Mouse (Mus musculus): ENCODE results near the gene Exd1.
"Not testable (repeated sequence)": the region's sequence is repeated elsewhere in the genome, so short reads cannot be mapped to it uniquely, and the experiment has no call there.

Exd1 gene

GRCm38 (mm10) chr2:119538802-119539201, 8.6 kb downstream of the Exd1 start:
- DNase-seq = no peak

DNA sequence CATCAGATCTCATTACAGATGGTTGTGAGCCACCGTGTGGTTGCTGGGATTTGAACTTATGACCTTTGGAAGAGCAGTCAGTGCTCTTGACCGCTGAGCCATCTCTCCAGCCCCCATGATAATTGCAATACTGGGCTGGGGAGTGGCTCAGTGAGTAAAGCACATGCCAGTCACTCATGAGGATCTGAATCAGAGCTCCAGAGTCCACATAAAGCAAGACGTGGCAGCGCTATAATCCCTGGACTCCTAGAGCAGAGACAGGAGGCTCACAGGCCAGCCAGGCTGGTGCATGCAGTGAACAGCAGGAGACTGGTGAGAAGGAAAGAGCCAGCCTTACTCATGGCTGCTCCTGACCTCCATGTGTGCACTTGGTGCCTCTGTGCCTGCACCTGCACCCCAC, 22.0 kb downstream of the Exd1 start:
- no peak for DNase-seq

GRCm38 (mm10) chr2:119523836-119524235, 23.6 kb downstream of the Exd1 start:
- no peak for DNase-seq

- DNase-seq = no peak
Observed at GRCm38 (mm10) chr2:119520550-119520949, 26.9 kb downstream of the Exd1 start.

DNA sequence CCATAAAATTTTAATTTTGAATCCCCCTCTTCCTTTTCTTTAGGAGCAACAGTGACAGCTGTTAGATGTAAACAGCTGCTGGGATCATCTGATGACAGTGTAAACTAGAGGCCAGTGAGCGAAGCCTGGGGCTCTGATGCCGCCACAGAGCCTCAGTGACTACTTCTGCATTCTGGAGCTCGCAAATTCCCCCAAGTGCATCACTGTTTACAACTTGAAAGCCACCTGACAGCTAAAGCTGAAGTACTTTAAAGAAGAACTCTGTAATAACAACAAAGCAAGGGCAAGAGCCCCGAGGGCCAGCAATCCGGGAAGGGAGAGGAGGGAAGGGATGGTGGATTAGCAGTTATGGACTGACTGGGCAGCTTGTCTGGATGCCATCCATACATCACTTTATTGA, 30.6 kb downstream of the Exd1 start:
- DNase-seq = no peak

DNA sequence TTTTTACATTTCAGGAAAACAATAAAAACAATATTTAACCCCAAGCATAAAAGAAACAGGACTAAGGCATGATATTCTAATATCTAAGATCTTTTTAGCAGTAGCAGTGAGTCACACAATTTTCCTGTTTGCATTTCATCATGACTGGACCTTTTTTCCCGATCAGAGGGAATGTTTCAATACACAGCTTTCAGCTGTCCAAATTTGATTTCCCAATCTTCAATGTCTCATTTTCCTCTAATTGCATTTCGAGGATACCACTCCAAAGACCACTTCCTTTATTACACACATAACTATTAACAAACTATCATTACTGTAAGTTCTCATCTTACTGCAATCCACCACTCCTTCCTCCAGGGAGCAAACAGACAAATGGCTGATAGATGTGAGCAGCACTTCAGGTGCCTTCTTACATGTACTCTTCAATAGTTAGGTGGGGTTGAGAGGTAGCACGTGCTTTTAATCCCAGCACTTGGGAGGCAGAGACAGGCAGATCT, 33.4 kb downstream of the Exd1 start:
- DNase-seq = no peak

DNA sequence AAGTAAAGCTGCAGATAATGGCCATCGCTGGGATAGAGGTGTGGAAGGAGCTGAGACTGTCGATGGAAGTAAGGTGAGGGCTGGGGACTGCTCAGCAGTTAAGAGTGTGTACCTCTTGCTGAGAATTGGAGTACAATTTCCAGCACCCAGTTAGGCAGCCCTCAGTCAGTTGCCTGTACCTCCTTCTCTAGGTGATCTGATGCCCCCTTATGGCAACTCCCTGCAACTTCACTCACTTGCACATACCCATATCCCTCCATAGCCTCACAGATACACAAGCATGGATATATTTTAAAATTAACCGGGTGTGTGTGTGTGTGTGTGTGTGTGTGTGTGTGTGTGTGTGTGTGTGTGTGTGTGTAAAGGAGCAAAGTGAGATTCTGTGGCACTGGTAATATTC, 35.1 kb downstream of the Exd1 start:
- DNase-seq = no peak

GRCm38 (mm10) chr2:119510856-119511255, 36.6 kb downstream of the Exd1 start:
- no peak for DNase-seq

DNA sequence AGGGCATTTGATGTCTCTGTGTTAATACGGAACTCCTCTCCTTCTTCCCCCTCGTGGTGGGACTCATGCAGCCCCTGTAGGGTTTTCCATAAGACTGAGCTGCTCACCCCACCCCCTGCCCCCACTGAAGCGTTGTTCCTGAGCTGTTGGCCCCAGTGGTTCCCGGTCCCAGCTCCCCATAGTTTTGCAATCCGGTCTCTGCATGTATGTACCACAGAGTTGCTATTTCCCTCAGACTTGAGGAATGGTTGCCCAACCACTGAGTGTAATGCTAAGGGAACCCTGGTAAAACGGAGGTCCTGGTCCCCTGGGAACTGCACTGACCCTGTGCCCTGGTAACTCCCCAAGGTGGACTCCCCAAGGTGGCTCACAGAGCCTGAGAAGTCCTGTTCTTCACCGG, 38.9 kb downstream of the Exd1 start:
- DNase-seq = not testable (repeated sequence)

DNA sequence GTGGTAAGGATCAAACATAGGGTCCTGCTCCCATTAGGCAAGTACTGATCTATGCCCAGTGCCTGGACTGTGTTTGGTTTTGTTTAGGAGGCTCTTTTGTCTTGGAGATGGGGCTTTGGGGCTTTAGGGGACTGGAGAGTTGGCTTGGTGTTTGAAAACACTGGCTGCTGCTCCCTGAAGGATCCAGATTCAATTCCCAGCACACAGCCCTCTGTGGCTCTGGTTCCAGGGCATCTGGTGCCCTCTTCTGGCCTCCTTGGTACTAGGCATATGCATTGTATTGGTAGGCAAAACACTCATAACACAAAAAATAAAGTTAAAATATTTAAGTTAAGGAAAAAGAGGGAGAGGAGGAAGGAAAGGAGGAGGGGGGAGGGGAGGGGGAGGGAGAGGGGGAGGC, 40.3 kb downstream of the Exd1 start:
- no peak for DNase-seq

DNA sequence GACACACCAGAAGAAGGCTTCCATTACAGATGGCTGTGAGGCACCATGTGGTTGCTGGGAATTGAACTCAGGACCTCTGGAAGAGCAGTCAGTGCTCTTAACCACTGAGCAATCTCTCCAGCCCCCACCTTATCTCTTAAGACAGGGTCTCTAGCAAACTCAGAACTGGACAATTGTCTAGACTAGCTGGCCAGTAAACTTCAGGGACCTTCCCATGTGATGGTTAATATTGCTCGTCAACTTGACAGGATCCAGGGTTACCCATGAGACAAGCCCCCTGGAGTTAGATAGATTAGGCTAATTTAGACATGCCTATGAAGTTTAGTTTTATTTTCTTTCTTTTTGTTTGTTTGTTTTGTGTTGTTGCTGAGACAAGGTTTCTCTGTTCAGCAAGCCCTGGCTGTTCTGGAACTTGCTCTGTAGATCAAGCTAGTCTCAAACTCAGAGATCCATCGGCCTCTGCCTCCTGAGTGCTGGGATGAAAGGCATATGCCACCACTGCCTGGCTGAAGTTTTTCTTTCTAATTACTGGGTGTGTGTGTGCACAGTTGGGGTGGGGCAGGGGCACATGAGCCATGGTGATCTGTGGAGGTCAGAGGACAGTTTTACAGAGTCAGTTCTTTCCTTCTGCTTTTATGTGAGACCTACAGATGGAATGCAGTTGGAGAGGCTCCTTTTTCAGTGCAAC, 46.3 kb downstream of the Exd1 start:
- DNase-seq = no peak

DNA sequence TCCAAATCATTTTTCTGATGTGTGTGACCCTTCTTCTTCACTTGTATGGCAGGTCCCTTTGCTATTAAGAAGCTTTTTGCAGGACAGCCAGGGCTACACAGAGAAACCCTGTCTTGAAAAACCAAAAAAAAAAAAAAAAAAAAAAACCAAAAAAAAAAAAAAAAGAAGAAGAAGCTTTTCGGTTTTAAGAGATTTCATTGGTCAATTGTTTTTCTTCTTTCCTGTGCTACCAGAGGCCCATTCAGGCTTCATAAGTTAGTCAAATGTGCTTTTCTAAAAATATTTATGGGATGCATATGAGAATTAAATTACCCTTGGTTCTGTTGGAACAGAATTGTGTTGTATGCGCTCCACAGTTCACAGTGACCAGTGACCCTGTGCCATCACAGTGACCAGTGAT, 48.6 kb downstream of the Exd1 start:
- DNase-seq = no peak

DNA sequence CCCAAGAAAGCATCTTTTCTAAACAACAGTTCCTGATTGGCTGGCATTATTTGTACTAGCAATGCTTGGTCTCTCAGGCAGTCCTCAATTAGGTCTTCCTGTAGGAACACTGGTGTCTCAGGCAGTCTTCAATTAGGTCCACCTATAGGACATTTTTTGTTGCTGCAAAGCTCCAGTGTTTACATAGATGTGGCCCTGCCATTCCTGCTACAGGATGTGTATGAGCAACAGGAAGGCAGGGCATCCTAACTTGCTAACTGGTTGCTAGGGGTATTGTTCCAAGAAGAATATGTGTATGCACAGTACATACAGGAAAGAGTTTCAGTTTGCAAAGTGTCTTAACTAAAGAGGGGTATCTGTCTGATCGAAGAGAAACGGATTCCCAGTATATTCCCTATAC, 51.3 kb downstream of the Exd1 start:
- no peak for DNase-seq

GRCm38 (mm10) chr2:119491953-119492352, 55.5 kb downstream of the Exd1 start:
- no peak for DNase-seq

GRCm38 (mm10) chr2:119486488-119486887, 60.9 kb downstream of the Exd1 start:
- no peak for DNase-seq

- no peak for DNase-seq
Observed at GRCm38 (mm10) chr2:119482307-119482706, 65.1 kb downstream of the Exd1 start.

- no peak for DNase-seq
Observed at GRCm38 (mm10) chr2:119478397-119478749, 69.1 kb downstream of the Exd1 start.

DNA sequence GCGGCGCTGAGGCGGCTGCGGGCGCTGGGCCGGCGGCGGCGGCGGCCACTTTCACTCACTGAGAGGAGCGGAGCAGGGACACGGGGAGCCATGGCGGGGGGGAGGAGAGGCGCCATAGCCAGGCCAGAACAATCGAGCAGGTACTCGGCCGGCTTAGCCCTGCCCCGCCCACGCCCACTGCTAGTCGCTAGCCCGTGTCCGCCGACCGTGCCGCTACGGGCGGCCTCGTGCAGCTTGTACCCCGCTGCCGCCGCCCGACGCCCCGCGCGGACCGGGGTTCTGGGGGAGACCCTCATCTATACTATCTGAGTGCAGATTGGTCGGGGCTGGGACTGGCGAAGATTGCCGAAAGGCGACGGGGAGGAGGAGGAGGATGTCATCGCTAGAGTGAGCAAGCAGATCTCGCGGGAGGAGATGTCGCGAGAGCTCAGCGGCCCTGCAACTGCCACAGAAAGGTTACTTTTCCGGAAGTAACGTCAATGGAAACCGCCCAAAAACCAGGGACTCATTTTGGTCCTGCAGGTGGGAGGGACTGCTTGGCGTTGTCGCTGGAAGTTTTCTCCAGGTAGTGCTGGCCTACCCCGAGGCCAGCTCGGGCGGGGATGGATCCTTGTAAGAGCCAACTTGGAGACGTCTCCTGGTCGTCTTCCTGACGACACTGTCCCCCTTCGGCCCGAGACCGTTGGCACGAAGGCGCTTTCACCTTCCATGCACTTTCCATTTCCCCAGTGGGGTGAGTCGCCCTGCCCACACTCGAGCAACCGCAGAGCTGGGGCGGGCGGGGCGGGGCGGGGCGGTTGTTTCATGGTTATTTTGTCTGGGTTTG, 69.6 kb downstream of the Exd1 start, which contains the start of gene Ino80:
Ino80 (minus strand) TSS at position 117 of the 826 bp plus-strand sequence.
- peak; percentile 99 for DNase-seq

DNA sequence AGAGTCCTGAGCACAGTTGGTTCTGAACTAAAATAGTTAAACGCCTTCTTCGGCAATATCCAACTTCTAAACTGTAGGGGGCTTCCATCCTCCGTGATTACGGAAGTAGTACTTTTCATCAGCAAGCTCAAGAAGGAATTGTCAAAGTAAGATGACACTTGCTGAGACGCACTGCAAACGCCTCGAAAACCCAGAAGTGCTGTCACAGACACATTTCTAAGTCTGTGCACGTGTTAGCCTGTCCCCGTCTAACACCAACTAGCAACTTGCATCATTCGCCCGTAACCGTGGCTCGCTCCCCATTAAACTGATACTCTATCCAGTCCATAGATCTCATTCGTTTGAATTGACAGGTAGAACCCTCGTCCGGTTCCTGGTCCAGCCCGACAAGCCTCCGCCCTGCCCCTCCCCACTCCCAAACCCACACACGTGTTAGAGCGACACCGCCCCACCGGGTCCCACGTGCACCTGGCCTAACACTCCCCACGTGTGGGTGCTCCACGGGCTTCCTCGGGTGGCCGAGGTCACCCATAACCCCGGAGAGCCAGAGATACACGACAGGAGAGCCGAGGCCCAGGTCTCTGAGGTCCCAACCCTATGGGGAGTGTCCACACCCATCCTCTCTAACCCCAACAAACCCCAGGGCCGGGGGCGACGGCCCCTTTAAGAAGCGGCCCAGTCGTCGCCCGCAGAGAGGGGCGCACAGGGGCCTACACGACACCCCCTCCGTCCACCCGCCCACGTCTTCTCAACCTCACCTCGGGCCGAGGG, 70.6 kb downstream of the Exd1 start:
- peak; percentile 69 to 71 for DNase-seq

- no peak for DNase-seq
Observed at GRCm38 (mm10) chr2:119476166-119476565, 71.3 kb downstream of the Exd1 start.
